Mouse (Mus musculus) E14TG2a.4 (cell line): ENCODE results near the gene Casq2.

ENCODE experiments used
- CTCF ChIP-seq: conservative IDR thresholded peaks from 2 replicates; pipeline ENCODE4 v1.5.1; 2014; ENCODE audit warnings: low read length
- NANOG ChIP-seq: IDR thresholded peaks from 2 replicates; pipeline ENCODE4 v1.6.1; 2014; ENCODE audit warnings: borderline replicate concordance, low read length, mixed read lengths

- TF ChIP-seq CTCF (no peak), NANOG (no peak)
These were observed 30.3 kb upstream of the Casq2 start for GRCm38 (mm10) chr3:102055878-102056277.
